Mouse (Mus musculus) lung, adult 10 weeks (tissue): ENCODE measurements around the gene Pi4k2a. TPM values are rescaled to one million over a fixed set of nuclear protein-coding genes. Genes with fewer than 3 reads are reported as not detected.

Experiments used
- polyA plus RNA-seq: library from polyadenylated mRNA; stranded (reverse); fragments of 350-450 nt; fragmentation: Illumina TruSeq; extraction: RNeasy Lipid Tissue Mini Kit (QIAGEN cat#74804); gene quantifications from one replicate; pipeline ENCODE4 v1.2.3, GENCODE M21; 2014; ENCODE audit warnings: low read depth, low replicate concordance; ENCODE audit not compliant: insufficient read depth

The Pi4k2a gene
- 20.0 TPM for polyA plus RNA-seq

DNA sequence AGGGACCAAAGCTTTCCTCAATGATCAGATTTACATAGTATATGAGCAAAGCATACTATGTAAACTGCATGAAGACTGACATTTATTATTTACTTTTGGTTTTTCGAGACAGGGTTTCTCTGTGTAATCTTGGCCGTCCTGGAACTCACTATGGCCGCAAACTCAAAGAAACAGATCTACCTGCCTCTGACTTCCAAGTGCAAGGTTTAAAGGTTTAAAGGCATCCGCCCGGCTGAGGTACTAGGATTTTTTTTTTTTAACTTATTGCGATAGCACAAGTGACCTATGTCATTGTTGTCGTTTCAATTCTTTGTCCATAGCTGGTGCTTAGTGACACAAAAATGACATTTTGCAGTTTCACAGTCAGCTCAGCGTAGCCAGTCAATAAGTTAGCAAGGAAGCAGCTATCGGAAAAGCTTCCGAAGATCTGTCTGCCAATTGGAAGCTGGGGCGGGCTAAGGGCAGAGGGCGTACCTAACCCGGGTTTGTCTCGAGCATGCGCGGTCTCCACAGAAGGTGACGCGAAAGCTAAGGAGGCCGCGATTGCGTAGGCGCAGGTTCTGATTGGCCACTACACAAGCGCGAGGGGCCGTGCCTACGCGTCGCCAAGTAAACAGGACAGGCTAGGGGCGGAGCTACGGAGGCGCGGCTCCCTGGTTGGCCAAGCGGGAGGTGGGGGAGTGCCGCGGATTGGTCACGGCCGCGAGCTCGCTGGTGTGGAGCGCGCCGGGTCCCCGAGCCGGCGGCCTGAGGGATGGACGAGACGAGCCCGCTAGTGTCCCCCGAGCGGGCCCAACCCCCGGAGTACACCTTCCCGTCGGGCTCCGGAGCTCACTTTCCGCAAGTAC is at the start of gene Pi4k2a:
Pi4k2a (plus strand) TSS at position 723 of the 848 bp plus-strand sequence.

GRCm38 (mm10) chr19:42045269-42046102 is 44.8 kb upstream of the Pi4k2a start, which contains the start of gene Hoga1:
Gene Hoga1, plus strand, starts transcription at chr19:42045610.

DNA sequence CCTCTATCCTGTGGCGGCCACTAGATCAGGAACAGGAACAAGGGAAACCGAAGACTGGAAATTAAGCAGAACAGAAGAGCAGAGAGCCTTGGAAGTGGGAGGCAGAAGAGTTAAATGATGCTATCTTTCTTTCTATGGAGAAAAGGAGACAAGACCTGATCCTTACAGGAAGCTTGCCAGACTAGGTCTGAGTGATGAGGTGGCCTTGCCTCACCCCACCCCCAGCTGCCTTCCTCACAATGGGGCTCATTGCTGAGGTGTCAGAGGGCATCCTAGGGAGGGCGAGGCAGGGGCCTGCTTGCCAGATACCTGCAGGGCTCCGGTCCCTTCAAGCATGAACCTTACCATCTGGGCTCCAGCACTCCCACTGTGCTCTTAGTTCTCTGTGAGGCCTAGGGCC is 38.3 kb upstream of the Pi4k2a start, which contains the start of gene 4933411K16Rik:
4933411K16Rik (plus strand) TSS at position 301 of the 400 bp plus-strand sequence.

DNA sequence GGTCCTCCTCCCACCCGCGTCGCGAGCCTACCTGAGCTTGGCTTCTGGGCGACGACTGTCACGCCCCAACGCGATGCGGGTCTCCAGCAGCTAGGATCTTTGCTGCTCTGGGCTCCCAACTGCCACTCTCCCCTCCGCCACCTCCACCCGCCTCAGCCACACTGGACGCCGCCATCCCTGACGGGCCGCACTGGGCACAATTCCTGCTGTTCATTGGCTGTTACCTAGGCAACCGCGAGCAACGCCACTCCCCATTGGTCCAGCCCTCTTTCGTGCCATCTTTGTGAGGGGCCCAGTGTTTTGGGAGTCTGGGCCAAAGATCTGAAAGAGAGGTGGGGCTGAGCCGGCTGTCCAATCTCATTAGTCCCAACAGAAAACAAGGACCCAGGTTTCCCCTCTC is 4.1 kb upstream of the Pi4k2a start, which contains the start of gene Morn4:
Morn4 (minus strand) TSS at position 192 of the 400 bp plus-strand sequence.

GRCm38 (mm10) chr19:42128787-42129508 is 38.7 kb downstream of the Pi4k2a start, which contains the start of gene Avpi1:
Gene Avpi1, minus strand, starts transcription at chr19:42129059.

DNA sequence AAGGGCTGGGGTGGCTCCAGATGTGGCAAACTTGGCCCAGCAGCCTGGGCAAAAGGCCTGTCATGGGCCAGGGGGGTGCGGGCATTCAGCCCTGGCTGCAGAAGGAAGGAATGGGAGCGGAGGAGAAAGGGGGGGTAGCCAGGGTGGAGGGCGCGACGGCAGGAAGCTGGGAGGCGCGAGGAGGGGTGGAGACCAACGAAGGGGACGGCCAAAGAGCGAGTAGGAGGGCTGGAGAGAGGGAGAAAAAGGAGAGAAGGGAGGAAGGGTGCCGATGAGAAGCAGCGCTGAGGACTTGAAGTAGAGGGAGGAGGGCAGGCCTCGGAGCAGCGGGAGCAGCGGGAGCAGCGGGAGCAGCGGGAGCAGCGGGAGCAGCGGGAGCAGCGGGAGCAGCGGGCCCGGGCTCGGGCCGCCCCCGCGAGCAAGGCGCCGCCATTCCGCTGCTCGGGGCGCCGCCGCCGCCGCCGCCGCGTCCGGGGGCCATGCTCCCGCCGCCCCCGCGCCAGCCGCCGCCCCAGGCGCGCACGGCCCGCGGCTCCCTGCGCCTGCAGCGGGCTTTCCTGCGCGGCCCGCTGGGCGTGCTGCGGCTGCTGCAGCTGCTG is 57.0 kb downstream of the Pi4k2a start, which contains the start of gene Marveld1:
Marveld1 (plus strand) TSS at position 231 of the 599 bp plus-strand sequence.

DNA sequence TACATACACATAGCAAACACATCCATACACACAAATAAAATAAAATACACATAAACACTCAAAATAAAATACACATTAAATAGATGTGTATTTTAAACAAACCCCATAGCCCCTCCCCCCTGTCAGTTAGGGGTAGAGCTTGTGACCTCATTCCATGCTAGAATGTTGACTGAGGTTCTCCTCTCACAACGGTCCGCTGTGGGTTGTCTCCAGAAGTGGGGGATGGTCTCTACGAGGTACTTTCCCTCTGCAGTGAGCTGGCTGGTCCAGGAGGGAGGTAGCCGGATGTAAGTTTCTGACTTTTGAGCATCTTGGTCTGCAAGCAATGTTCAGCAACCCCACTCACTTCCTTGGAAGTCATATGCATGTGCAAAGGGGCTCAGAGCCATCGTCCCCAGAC is 73.5 kb downstream of the Pi4k2a start, which contains the start of gene Zfyve27:
Zfyve27 (plus strand) TSS at position 188 of the 400 bp plus-strand sequence.

Other genes starting within 250 kb of the Pi4k2a start
- 2.3 TPM for gene Frat2, start 242.3 kb upstream of the Pi4k2a start, polyA plus RNA-seq
- 2.7 TPM for gene Rrp12, start 194.3 kb upstream of the Pi4k2a start, polyA plus RNA-seq
- gene Pgam1, start 178.5 kb upstream of the Pi4k2a start, polyA plus RNA-seq, result 86.8 TPM
- 15.6 TPM for gene Exosc1, start 157.0 kb upstream of the Pi4k2a start, polyA plus RNA-seq
- gene Zdhhc16, start 157.0 kb upstream of the Pi4k2a start, polyA plus RNA-seq, result 21.9 TPM
- 12.7 TPM for gene Mms19, start 109.3 kb upstream of the Pi4k2a start, polyA plus RNA-seq
- 13.2 TPM for gene Ubtd1, start 108.7 kb upstream of the Pi4k2a start, polyA plus RNA-seq
- gene Ankrd2, start 54.5 kb upstream of the Pi4k2a start, polyA plus RNA-seq, result 0.29 TPM
- gene Hoga1, start 44.9 kb upstream of the Pi4k2a start, polyA plus RNA-seq, result 4.7 TPM
- gene 4933411K16Rik, start 38.2 kb upstream of the Pi4k2a start, polyA plus RNA-seq, result 0.17 TPM
- 2.8 TPM for gene Morn4, start 4.1 kb upstream of the Pi4k2a start, polyA plus RNA-seq
- 93.3 TPM for gene Avpi1, start 38.6 kb downstream of the Pi4k2a start, polyA plus RNA-seq
- gene Marveld1, start 56.9 kb downstream of the Pi4k2a start, polyA plus RNA-seq, result 70.7 TPM
- 16.4 TPM for gene Zfyve27, start 73.5 kb downstream of the Pi4k2a start, polyA plus RNA-seq
- gene Sfrp5, start 111.8 kb downstream of the Pi4k2a start, polyA plus RNA-seq, result 1.6 TPM
- gene Golga7b, start 157.1 kb downstream of the Pi4k2a start, polyA plus RNA-seq, result 0.13 TPM